Mouse (Mus musculus): ENCODE measurements around the gene Hnrnpul2. TPM values are rescaled to one million over a fixed set of nuclear protein-coding genes. Genes with fewer than 3 reads are reported as not detected.

Hnrnpul2 gene
- total RNA-seq (2017) = 89.1 and 100 TPM in 2 replicates

DNA sequence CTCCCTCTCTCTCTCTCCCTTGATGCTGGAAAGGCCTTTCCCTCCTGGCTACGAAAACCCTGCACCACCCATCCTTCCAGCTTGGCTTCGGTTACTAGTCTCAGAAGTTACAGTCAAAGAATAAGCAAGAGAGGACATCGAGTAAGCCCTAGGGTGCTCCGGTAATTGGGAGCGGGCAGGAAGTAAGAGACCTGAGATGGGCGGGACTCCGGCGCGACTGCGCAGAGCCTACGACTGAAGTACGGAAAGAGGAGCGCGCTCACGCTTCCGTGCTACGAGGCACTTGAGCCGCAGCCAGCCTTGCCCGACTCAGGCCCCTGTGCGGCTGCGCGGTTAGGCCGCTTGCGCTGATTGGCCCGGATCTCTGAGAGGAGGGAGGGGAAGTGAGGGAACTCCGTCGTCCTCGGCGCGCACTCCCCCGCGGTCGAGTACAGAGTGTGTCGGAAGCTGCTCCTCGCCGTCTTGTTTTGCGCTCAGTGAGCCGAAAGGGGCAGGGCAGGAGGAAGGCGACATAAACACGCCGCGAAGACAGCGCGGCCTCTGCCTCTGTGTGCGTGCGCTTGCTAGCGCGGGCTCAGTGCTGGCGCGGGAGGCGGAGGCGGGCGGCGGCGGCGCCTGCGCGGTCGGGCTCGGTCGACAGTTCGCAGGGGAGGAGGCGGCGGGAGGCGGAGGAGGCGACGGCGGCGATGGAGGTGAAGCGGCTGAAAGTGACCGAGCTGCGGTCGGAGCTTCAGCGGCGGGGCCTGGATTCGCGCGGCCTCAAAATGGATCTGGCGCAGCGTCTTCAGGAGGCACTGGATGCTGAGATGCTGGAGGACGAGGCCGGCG, at the start of gene Hnrnpul2:
Hnrnpul2 (plus strand) TSS at position 415 of the 828 bp plus-strand sequence.
- ATAC-seq (replicated peaks; ENCODE audit: low read depth, poor library complexity, severe bottlenecking) = peak; percentile 82

DNA sequence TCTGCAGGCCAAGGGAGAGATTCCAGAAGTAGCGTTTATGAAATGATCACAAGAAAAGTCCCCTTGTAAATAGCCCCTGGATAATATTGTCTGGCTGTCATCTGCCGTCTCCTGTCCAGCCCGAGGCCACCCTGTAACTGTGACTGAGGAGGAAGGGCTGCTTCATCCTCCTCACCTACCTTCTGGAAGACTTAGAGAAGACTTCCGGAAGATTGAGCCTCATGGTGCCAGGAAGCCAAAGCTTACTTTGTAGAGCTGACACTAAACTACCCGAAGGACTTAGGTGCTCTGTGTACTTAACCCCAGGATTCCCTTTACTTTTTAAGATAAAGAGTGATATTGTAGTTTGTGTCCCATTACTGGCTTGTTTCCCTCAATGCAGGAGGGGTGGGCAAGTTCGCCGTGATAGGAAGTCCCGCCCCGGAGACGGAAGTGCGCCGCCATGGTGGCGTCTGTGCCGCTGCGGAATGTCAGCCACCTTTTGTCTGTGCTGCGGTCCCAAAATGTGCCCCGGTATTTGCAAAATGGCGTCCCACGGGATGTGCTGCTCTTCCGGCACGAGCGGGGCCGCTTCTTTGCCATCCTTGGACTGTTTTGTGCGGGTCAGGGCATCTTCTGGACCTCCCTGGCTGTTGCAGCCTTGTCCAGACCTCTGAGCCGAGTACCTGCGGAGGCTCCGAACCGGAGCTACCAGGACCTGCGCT, 49.1 kb upstream of the Hnrnpul2 start, which contains the start of gene Tmem223:
Tmem223 (plus strand) TSS at position 430 of the 704 bp plus-strand sequence.
- ATAC-seq (replicated peaks; ENCODE audit: low read depth, poor library complexity, severe bottlenecking) = peak; percentile 66

DNA sequence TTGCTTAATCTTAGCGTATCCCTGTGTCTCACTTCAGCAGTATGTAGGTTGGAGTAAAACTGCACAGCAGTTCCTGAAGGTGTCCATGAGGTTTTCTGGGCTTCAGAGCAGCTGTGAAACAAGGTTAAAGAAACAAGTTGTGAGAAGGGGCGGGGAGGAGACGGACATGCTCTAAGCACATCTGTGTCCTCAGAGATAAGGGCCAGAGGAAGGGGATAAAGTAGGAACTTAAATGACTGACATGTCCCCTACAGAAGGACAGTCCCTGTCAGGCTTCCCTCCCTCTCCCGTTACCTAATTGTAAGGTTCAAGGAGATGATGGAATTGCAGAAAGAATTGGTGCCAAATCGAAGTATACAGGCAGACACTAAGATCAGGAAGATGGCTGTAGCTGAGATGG, 46.8 kb upstream of the Hnrnpul2 start:
- ATAC-seq (replicated peaks; ENCODE audit: low read depth, poor library complexity, severe bottlenecking) = no peak

DNA sequence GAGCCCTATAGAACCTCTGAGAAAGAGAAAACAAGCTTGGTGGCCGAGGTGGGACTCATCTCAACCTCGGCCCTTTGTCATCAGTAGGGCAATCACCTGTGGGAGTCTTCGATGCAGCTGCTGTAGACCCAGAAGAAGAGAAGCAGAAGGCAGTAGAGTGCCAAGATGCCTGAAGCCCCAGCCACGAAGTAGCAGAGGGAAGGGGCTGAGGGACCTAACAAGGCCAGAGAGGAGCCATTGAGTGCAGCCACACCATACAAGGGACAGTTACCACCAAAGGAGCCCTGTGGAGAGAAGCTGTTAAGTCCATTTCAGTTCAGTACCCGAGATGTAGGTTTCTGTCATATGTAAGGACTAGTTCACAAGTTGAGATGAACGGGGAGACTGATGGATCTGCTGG, 46.4 kb upstream of the Hnrnpul2 start:
- no peak for ATAC-seq (replicated peaks; ENCODE audit: low read depth, poor library complexity, severe bottlenecking)

DNA sequence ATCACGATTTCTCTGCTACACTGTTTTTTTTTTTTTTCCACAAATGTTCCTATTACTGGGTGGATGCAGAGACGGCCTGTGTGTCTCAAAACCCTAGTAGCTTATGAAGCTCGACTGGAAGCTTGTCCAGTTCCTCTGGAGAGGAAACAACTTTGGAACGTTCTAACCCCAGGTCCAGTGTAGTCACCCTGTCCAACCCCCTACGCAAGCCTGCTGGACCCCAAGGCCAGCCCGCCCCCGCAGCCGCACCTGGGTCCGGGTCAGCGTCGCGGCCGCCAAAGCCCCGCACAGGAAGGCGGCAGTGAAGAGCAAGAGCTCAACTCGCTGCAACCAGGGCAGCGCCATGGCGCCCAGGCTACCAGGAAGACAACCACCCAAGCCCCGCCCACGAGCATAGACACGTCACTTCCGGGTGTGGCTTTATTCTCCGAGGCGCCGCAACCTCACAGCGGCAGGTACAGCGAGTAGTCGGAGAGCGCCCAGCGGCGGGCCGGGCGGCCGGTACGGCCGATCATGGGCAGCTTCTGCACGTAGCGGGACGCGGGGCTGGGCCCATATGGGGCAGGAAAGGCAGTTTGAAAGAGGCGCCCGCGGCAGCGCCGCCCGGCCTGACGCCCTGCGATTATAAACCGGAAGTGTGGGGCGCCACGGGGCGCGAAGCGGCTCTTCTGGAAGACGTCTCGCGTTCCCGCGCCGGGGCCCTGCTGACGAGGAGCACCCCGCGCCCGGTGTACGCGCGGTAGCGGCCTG, 45.5 kb upstream of the Hnrnpul2 start, which contains the start of gene Tmem179b:
Tmem179b (minus strand) TSS at position 382 of the 750 bp plus-strand sequence.
- ATAC-seq (replicated peaks; ENCODE audit: low read depth, poor library complexity, severe bottlenecking) = peak; percentile 80

DNA sequence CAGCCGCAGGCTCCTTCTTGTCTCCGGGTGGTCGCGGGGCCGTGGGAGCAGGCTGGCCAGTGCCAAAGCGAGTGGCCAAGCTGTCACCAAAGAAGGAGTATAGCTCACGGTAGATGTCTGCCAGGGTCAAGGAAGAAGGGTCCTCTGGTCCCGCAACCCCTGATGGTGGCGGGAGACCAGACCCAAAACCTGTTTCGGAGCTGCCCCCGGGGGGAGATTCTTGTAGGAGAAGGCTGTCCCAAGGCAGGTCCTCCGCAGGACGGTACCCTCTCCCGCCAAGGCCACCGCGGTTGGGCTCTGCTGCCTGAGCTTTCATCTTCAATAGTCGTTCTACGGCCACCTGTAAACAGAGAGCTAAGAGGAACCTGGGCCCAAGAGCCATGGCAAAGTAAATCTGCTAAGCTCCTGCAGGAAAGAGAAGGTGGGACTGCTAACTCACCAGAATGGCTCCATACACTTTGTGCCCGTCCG, 44.8 kb upstream of the Hnrnpul2 start:
- no peak for ATAC-seq (replicated peaks; ENCODE audit: low read depth, poor library complexity, severe bottlenecking)

DNA sequence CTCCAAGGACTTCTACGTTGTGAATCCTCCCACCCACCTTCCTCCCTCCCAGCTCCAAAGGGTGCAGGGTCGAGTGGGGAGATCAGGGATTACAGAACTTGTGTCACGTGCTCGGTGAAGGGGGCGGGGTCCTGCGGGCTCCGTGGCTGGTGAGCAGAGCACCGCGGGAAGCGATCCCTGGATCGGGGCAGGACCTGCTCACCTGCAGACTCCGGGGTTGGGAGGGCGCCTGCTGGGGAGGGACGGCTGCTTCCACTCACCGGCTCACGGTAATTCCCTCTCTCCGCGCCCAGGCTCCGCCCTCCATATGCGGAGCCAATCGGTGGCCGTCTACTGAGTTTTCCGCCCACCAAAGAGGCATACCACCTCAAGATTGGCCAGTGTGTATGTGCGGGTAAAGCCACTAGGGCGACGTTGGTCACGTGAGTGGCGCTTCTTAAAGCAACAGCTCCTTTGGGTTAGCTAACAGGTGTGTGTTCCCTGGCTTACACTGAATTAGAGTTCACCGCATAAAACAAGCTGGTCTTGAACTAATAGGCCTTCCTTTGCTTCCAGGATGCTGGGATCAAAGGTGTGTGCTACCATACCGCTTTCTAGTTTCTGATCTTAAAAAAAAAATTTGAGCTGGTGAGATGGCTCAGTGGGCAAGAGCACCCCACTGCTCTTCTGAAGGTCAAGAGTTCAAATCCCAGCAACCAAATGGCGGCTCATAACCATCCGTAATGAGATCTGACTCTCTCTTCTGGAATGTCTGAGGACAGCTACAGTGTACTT, 33.6 kb upstream of the Hnrnpul2 start, which contains the start of gene Taf6l:
Taf6l (minus strand) TSS at position 410 of the 774 bp plus-strand sequence.
- ATAC-seq (replicated peaks; ENCODE audit: low read depth, poor library complexity, severe bottlenecking) = peak; percentile 100

DNA sequence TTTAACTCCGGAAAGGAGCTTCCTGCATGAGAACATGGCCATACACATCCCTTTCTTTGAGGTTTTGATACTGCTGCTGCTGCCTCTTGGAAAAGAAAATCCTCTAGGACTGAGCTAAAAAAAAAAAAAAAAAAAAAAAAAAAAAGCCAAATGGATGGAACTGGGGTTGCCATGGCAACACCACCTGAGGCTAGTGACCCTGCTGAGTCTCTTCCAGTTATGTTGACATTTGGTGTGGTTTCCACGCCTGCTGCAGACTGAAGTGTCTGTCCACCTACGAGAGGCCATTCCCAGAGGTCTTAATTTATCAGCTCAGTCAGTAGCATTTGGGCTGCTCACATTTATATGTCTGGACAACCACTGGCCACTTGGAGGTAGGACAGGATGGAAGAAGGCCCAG, 31.3 kb upstream of the Hnrnpul2 start:
- ATAC-seq (replicated peaks; ENCODE audit: low read depth, poor library complexity, severe bottlenecking) = no peak

DNA sequence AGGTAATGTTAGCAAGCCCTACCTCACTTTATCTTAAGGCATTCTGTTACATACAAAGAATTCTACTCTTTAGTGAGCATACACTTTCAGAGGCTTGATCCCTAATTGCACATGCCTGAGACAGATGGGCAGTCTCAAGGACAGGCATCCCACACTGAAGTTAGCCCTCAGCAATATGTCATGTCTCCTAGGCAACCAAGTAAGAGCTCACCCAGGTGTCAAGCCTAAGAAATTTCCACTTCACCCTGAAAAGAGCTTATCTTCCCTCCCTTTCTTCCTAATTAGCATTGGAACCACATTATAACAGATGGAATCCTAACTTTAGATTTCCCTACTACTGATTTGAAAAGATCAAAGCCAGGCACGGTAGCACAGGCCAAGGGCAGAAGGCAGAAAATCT, 30.6 kb upstream of the Hnrnpul2 start:
- no peak for ATAC-seq (replicated peaks; ENCODE audit: low read depth, poor library complexity, severe bottlenecking)

DNA sequence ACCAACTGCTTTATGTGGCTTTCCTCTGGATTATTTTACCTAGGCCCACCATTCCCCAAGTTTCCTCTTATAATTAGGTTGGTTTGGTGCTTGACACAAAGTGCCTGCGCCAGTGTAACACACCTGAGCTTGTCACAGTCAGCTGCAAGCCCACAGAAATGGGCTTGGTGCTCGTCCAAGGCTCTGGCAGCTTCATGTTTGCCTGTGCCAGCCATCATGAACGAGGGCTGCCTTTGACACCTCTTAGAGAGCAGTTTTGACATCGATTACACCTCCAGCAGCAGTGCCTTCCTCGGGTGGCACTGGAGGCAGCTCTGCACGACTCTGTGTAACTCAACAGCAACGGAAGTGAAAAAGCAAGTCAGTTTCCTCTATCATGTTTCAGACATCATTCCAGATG, 29.6 kb upstream of the Hnrnpul2 start:
- ATAC-seq (replicated peaks; ENCODE audit: low read depth, poor library complexity, severe bottlenecking) = no peak

DNA sequence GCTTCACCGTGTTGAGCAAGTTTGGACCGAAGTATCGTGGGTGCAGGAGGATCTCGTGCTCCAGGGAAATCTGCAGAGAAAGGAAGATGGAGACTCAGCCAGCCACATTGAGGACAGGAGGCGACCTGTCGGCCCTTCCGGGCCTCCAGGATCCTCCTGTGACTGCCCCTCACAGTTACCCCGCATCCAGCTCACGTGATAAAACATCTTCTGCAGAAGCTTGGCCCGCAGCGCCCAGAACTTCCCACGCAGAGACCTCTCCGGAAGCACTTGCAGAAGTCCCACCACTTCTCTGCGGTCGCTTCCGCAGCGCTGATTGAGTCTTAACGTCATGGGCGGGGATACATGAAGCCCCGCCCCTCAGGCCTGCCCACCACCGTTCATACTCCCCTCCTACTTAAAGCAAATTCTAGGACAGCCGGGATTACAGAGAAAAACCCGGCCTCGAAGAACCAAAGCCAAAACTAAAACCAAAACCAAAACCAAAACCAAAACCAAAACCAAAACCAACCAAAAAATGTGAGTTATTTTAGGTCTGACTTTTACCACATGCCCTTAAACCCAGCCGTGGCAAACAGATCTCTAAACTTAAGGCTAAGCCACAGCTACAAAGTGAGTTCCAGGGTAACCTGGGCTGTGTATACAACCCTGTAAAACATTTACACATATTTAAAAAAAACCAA, 21.4 kb upstream of the Hnrnpul2 start, which contains the start of gene Polr2g:
Polr2g (minus strand) TSS at position 314 of the 683 bp plus-strand sequence.
- ATAC-seq (replicated peaks; ENCODE audit: low read depth, poor library complexity, severe bottlenecking) = peak; percentile 70

DNA sequence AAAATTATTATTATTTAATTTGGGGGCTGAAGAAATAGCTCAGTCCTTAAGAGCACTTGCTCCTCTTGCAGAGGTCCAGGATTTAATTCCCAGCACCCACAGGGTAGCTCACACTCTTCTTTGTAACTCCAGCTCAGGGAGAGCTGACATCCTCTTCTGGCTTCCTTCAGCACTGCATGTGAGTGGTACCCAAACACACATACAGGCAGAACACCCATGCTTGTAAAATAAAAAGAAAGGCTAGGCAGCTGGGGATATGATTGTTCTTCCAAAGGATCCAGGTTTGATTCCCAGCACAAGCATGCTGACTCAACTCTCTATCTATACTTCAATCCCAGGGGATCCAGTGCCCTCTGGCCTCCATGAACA, 20.9 kb upstream of the Hnrnpul2 start:
- no peak for ATAC-seq (replicated peaks; ENCODE audit: low read depth, poor library complexity, severe bottlenecking)

DNA sequence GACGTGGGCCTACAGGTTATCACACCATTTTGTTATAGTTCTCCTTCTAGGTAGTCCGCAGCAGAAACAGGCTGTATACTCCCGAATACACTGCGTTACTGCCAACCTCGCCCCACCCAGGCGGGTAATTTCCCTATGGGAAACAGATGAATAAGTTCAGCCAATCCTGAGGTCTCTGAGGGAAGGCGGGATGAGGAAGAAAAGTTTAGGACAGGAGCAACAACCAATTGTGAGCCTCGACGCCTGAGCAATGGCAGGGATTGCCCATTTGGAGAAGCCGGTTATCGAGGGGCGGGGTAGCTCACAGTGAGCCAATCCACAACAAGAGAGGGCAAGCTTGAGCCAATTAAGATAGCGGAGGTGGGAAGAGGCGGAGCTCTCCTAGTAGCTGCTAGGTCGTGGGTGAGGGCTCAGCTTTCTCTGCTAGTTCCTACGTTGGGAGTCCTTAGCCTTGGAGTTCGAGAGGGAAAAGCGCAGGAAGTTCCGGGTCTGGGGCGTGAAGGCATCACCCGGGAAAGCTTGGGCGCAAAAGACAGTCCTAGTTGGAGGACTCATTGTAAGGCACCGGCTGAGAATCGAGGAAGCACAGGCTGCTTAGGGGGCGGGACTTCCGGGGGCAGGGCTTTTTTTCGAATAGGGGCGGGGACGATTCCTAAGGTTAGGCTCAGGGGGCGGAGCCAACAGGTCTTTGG, 17.5 kb upstream of the Hnrnpul2 start, which contains the start of gene Zbtb3:
Zbtb3 (plus strand) TSS at position 426 of the 692 bp plus-strand sequence.
- peak; percentile 86 for ATAC-seq (replicated peaks; ENCODE audit: low read depth, poor library complexity, severe bottlenecking)

DNA sequence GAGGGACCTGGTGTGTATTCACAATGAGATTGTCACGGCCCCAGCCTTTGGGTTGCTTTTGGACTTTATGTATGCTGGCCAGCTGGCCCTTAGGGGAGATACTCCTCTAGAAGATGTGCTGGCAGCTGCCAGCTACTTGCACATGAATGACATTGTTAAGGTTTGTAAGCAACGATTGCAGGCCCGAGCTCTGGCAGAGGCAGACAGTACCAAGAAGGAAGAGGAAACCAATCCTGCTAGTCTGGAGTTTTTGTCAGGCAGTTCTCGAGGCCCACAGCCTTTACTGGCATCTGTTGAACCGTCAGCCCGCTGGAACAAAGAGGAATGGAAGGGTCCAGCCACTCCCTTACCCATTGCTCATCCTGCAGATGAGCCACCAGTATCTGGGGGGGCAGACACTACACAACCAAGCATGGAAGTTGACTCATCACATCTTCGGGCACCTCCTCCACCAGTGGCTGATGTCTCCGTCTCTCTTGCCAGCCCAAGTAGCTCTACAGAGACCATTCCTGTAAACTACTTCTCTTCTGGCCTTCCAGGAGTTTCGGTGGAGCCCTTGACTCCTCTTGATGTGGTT, 16.5 kb upstream of the Hnrnpul2 start:
- ATAC-seq (replicated peaks; ENCODE audit: low read depth, poor library complexity, severe bottlenecking) = no peak

DNA sequence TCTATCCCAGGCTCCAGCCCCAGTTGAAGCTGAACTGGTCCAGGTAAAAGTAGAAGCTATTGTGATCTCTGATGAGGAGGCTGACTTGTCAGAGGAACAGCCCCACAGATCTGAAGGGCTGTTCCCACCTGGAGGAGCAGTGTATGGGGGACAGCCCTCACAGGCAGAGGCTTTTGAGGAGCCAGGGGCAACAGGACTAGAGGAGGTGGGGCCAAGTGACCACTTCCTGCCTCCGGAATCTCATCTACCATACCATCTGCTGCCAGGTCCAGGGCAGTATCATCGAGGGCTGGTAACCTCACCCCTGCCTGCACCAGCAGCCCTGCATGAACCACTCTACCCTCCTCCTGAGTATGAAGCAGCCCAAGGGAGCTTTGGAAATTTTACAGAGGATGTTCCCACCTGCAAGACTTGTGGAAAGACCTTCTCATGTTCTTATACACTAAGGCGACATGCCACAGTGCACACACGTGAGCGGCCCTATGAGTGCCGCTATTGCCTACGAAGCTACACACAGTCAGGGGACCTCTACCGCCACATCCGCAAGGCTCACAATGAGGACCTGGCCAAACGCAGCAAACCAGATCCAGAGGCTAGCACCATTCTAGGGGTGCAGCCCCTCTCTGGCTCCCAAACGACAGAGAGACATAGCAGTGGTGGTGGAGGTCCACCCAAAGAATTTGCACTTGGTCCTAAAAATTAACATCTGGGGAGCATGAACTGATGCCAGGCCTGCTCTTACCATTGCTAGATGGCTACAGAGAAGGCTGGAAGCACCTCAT, 15.7 kb upstream of the Hnrnpul2 start:
- peak; percentile 31 for ATAC-seq (replicated peaks; ENCODE audit: low read depth, poor library complexity, severe bottlenecking)

DNA sequence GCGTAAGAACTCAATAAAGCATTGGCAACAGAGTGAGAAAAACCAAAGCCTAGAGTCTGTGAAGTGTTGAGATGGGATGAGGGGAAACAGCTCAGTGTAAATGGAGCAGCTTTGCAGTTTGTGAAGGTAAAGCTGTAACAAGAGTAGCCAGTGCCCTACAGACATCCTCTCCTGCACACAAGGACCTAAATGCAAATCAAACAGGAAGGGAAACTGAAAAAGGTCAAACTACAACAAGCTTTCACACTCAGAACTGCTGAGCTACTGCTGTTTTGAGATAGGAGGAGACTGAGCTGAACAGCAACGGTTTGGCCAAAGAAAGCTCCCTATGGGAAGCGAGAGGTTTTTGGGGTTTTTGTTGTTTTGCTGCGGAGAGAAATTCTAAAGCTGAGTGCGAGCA, 13.0 kb upstream of the Hnrnpul2 start:
- ATAC-seq (replicated peaks; ENCODE audit: low read depth, poor library complexity, severe bottlenecking) = no peak

DNA sequence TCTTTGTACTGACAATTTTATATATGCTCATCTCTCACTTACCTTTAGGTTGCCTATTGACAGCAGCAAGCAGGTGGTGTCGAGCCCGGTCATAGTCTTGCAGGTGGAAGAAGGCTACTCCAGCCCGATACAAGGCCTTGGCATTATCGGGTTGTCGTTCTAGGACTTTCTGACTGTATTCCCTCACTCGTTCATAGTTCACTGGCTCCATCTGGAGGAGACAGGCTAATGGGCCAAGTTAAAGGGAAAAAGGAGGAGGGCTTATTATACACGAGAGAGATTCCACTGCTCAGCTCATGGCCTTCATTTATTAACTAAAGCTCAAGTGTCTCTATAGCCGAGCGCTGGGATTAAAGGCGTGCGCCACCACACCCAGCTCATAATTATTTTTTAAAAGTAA, 4.0 kb upstream of the Hnrnpul2 start:
- no peak for ATAC-seq (replicated peaks; ENCODE audit: low read depth, poor library complexity, severe bottlenecking)
